In the genomic region with DNA sequence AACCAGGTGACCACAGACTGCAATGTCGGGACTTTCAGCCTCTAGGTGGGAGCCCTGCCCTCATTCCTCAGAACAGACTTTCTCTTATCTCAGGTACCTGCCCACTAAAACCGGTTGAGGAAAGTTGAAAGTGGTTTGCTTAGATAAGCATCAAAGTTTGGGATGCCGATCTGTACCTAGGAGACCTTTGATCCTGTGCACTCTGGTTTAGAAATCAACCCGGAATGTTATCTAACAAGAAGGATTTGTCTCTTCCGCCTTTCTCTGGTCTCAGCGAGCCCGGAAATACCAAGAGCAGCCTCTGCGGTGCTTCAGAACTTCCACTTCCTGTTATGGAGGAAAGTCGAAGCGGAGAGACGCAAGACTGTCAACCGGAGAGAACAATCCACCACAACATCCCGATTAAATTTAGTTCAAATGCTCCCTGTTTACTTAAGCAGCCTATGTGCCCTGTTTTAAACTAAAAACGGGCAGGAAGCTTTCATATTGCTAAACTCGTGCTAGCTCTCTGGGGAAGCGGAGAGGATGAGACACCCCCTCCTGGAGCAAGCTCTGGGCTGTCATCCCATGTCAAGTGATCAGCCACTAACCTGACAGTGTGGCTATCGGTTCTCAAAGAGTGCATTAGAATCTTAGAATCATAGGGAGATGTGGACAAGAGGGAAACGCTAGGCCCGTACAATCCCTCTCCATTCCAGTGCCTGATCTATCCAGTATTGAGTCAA, we compare ENCODE assay signal across 8 mouse cellular contexts. TPM values are rescaled to one million over a fixed set of nuclear protein-coding genes. Genes with fewer than 3 reads are reported as not detected.
A peak's percentile ranks its signal among the peaks of the same experiment; 100 is the strongest.
DNase-seq lines count a peak whose midpoint lies in the region; TF ChIP-seq lines count a peak whose summit lies in the region.

No protein-coding gene starts in this region.

- peak overlapping the region; percentile 53 for H3K4me3 ChIP-seq in gastrocnemius, adult 2 months

- intact Hi-C loops in gastrocnemius, adult 2 months (cut with DNase I) = no loop called here
- intact Hi-C loops in gastrocnemius, postnatal 14 days (cut with DNase I; ENCODE audit: low total_unique reads) = no loop called here

- TF ChIP-seq CTCF in gastrocnemius, adult 2 months (IDR thresholded peaks at IDR 0.05) = no peak

- peak overlapping the region; percentile 71 for H3K27ac ChIP-seq in gastrocnemius, adult 2 months

- DNase-seq in gastrocnemius, adult 2 months = no peak
- DNase-seq in gastrocnemius, postnatal 14 days = no peak
- peak; percentile 61 for DNase-seq in heart, adult 8-10 months (ENCODE audit: low spot score)
- peak; percentile 36 for DNase-seq in liver
- peak; percentile 49 to 54 for DNase-seq in natural killer cell, adult 2 months (ENCODE audit: low spot score in 2 of 2)
- no peak for DNase-seq in layer of hippocampus, postnatal 25 days (ENCODE audit: extremely low spot score in 1 of 2, low spot score in 1 of 2)
- no peak for DNase-seq in cerebellum, adult 18-20 months
- DNase-seq in layer of hippocampus, adult 9-11 months = no peak

RNA-seq across cellular contexts. Expression of gene Hmcn1, which starts 32.0 kb away (rescaled TPM):
- total RNA-seq in gastrocnemius, adult 2 months (2021) = 1 to 10 TPM; 5.0 to 5.8 TPM
- 10 to 100 TPM in 1 of 2 experiments, 1 to 10 TPM in 1; 9.3 to 10.9 TPM for total RNA-seq in gastrocnemius, postnatal 14 days (2021)
- total RNA-seq in heart, adult 8-10 months (2022) = 10 to 100 TPM; 10.9 to 15.1 (median 12.2) TPM
- 1 to 10 TPM; 2.9 to 3.8 TPM for total RNA-seq in layer of hippocampus, postnatal 25 days (2021)

Comparison
In these comparisons a context has a peak if more than half of its experiments do, and no peak if none do; other contexts are left out.
1. DNase-seq: peak in heart, adult 8-10 months (single experiment), liver (single experiment) and natural killer cell, adult 2 months (2 of 2); none in gastrocnemius, adult 2 months (single experiment), gastrocnemius, postnatal 14 days (single experiment), layer of hippocampus, postnatal 25 days (0 of 2), cerebellum, adult 18-20 months (0 of 2) and layer of hippocampus, adult 9-11 months (single experiment).